Mouse (Mus musculus) stomach, postnatal 0 days (tissue): ENCODE data around the gene Drosha.
"Not testable (repeated sequence)": the region's sequence is repeated elsewhere in the genome, so short reads cannot be mapped to it uniquely, and the experiment has no call there.

ENCODE experiments used
- CTCF ChIP-seq: IDR thresholded peaks from 2 replicates; pipeline ENCODE4 v1.5.1; 2016; ENCODE audit warnings: antibody characterized with exemption, low read depth, mild to moderate bottlenecking, moderate library complexity
- EP300 ChIP-seq: optimal IDR thresholded peaks from 2 replicates; pipeline ENCODE3; 2016; ENCODE audit warnings: antibody characterized with exemption

DNA sequence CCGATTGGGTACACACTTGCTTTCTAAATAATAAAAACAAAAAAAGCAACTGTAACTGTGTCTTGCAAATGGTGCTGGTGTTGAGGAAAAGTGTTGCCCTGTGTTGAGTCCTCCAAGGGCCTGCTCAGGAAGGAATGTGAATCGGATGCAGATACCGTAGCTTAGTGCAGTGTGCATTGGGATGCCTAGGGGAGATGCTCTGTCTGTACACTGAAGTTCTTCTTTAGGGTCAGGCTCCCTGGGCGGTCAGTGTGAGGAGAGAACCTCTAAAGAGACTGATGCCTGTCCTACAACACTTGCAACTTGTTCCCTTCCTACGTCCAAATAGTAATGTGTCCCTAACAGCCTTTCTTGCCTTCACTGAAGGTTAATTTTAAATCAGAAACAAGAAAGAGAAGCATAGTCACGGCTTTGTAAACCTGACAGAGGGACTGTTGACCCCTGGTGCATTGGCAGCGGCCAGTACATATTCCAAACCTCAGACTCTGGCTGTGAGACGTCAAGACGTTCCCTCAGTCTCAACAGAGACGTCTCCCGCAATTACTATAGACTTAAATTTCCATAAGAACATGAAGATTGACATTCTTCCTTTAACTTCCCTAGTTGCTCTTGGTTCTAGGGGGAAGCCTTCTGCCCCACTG is 94.8 kb downstream of the Drosha start:
- not testable (repeated sequence) for TF ChIP-seq CTCF, EP300
